Mouse (Mus musculus) heart, adult 2 months (tissue): ENCODE data around the gene Gm49405.
"Not testable (repeated sequence)": the region's sequence is repeated elsewhere in the genome, so short reads cannot be mapped to it uniquely, and the experiment has no call there.

Source experiments
- CTCF ChIP-seq: fragments of 200-600 bp; IDR thresholded peaks from 2 replicates; pipeline ENCODE4 v1.8.1; 2022; ENCODE audit warnings: antibody characterized with exemption, mild to moderate bottlenecking, moderate library complexity
- POLR2A ChIP-seq: fragments of 200-500 bp; IDR thresholded peaks from 2 replicates; pipeline ENCODE4 v1.6.1; 2011; ENCODE audit warnings: mild to moderate bottlenecking, low read depth, low read length, control low read depth; ENCODE audit not compliant: insufficient read depth

- TF ChIP-seq CTCF, POLR2A: not testable (repeated sequence)
Measured at GRCm38 (mm10) chr19:3974608-3975007, 25.8 kb upstream of the Gm49405 start.
